Comparison of ENCODE assay signal across 18 mouse cellular contexts in the genomic region with DNA sequence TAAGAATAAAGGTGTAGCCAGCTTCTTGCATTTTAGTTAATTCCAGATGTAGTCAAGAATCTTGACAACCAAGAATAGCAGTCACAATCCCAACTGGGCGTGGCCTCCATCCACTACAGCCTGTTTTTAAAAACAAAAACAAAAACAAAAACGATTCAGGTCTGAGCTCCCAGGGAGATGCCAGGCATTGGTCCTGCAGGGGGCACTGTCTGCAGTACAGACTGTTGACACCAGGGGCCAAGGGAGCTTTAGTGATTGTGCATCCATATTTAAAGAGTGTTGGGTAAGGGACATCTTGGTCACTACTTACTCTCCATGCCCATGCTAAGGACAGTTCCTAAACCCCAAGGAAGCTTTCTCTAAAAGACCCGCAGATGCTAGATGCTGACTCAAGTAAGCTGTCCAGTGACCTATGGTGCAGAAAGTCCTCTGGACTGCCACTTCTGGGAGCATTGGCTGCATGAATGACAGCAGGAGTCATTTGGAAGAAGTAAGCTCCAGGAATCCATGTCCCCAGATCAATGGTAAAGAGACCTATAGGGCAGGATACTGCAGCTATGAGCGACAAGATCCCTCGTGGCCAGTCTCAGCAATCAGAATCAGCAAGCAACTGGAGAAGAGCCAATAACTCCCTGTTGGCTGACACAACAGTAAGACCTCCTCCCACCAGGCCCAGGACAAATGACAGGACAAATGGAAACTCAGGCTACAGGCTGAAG.
DNase-seq lines count a peak whose midpoint lies in the region; TF ChIP-seq lines count a peak whose summit lies in the region.
"Had no signal": no experiment of that assay in that cellular context is flagged by ENCODE, and none has a peak within 500 bp of the region (broad histone marks: within the 10 kb centered on the region; RNA-seq: fewer than 3 reads in every experiment).

No protein-coding gene starts in this region.

- DNase-seq in cerebellum, postnatal 14 days: peak; percentile 19 to 28
- DNase-seq in cerebellum, postnatal 36 days: no peak
- no peak for DNase-seq in layer of hippocampus, adult 2 months (ENCODE audit: low spot score in 2 of 2)
- DNase-seq in layer of hippocampus, postnatal 25 days (ENCODE audit: extremely low spot score in 1 of 2, low spot score in 1 of 2): no peak
- DNase-seq in retina, embryonic 14.5 days (ENCODE audit: low spot score): peak; percentile 12
- DNase-seq in retina, postnatal 1 day: no peak
- DNase-seq in urinary bladder, postnatal 10 days (ENCODE audit: low spot score): no peak
- DNase-seq: adrenal gland, adult 2 months; cerebellum, adult 11 months; kidney, adult 18-20 months; kidney, postnatal 25 days; layer of hippocampus, adult 9-11 months; lung, adult 2 months; right cerebral cortex, postnatal 25 days; thymus, postnatal 4 days had no signal

- no peaks in the 10 kb centered on the region for H3K27me3 ChIP-seq in small intestine, adult 2 months (ENCODE audit: control insufficient read depth, insufficient read depth, low read length)
- H3K27me3 ChIP-seq: embryonic facial prominence, embryonic 13.5 days; hindbrain, embryonic 15.5 days had no signal

- TF ChIP-seq POLR2A in small intestine, adult 2 months (IDR thresholded peaks at IDR 0.05; ENCODE audit: low read depth, low read length): no peak

- H3K36me3 ChIP-seq in small intestine, adult 2 months (ENCODE audit: control insufficient read depth, insufficient read depth, low read length): no peaks in the 10 kb centered on the region
- H3K36me3 ChIP-seq: embryonic facial prominence, embryonic 13.5 days; hindbrain, embryonic 15.5 days had no signal

- TF ChIP-seq CTCF in layer of hippocampus, adult 2 months (conservative IDR thresholded peaks at IDR 0.05): peak; percentile 64
- peak; percentile 14; the same call in 1 of the 2 replicates for TF ChIP-seq CTCF in small intestine, adult 2 months (IDR thresholded peaks at IDR 0.05; ENCODE audit: extremely low read depth, insufficient read length, insufficient replicate concordance, low read depth, low read length)

- H3K4me3 ChIP-seq in layer of hippocampus, adult 2 months: no peak overlapping the region
- H3K4me3 ChIP-seq in small intestine, adult 2 months (ENCODE audit: low read depth, low read length): no peak overlapping the region
- H3K4me3 ChIP-seq: embryonic facial prominence, embryonic 13.5 days; hindbrain, embryonic 15.5 days had no signal

- no peak overlapping the region for H3K27ac ChIP-seq in layer of hippocampus, adult 2 months
- H3K27ac ChIP-seq in small intestine, adult 2 months (ENCODE audit: insufficient read depth, low read depth, low read length): no peak overlapping the region
- H3K27ac ChIP-seq: embryonic facial prominence, embryonic 13.5 days; hindbrain, embryonic 15.5 days had no signal

- no peaks in the 10 kb centered on the region for H3K4me1 ChIP-seq in small intestine, adult 2 months (ENCODE audit: control insufficient read depth, insufficient read depth, insufficient read length, low read length)
- H3K4me1 ChIP-seq: embryonic facial prominence, embryonic 13.5 days; hindbrain, embryonic 15.5 days had no signal

- 62% methylated on average over 5 of the region's 5 CpGs for WGBS in small intestine, adult 2 months

Comparison
In these comparisons a context has a peak if more than half of its experiments do, and no peak if none do; other contexts are left out.
1. DNase-seq: peak in cerebellum, postnatal 14 days (2 of 2) and retina, embryonic 14.5 days (single experiment); none in cerebellum, postnatal 36 days (0 of 2), layer of hippocampus, adult 2 months (0 of 2), layer of hippocampus, postnatal 25 days (0 of 2), retina, postnatal 1 day (single experiment) and urinary bladder, postnatal 10 days (single experiment).